Mouse (Mus musculus) limb, embryonic 14.5 days (tissue): ENCODE measurements at regions not wholly inside any gene's neighbourhood (a gene's known extent, or its start where the extent isn't known, plus 50 kb on each side); places are given as distances from the start of the nearest gene placed in this dataset.
A peak's percentile ranks its signal among the peaks of the same experiment; 100 is the strongest.

Experiments used
- ATAC-seq: fragments of 200-750 bp; cut with Nextera tagmentation; 2 replicates; pipeline ENCODE4 v1.8.0; 2017; ENCODE audit warnings: low read depth, moderate number of reproducible peaks, moderate TSS enrichment; ENCODE audit not compliant: low FRiP score
- DNase-seq: peaks from one replicate; pipeline ENCODE4 v3.0.0-alpha.2; 2015; ENCODE audit warnings: low spot score
- H3K27ac ChIP-seq: fragments of 300-500 bp; sonication (generic); replicated peaks from 2 replicates; pipeline ENCODE4 v1.5.1; 2014; ENCODE audit warnings: low read depth, mild to moderate bottlenecking, low read length, moderate library complexity, mixed read lengths
- H3K27me3 ChIP-seq: fragments of 300-500 bp; sonication (generic); 2 replicates; pipeline ENCODE4 v1.6.1; 2014; ENCODE audit warnings: low read length, mixed read lengths; ENCODE audit not compliant: control insufficient read depth, insufficient read depth
- H3K36me3 ChIP-seq: fragments of 300-500 bp; sonication (generic); 2 replicates; pipeline ENCODE4 v1.6.1; 2014; ENCODE audit warnings: mild to moderate bottlenecking, low read length, moderate library complexity, mixed read lengths; ENCODE audit not compliant: control insufficient read depth, insufficient read depth
- H3K4me1 ChIP-seq: fragments of 300-500 bp; sonication (generic); 2 replicates; pipeline ENCODE4 v1.6.1; 2014; ENCODE audit warnings: antibody characterized with exemption, low read length, mixed read lengths; ENCODE audit not compliant: control insufficient read depth, insufficient read depth
- H3K4me2 ChIP-seq: fragments of 300-500 bp; sonication (generic); replicated peaks from 2 replicates; pipeline ENCODE4 v1.6.1; 2014; ENCODE audit warnings: low read depth, mild to moderate bottlenecking, low read length, moderate library complexity; ENCODE audit not compliant: severe bottlenecking
- H3K4me3 ChIP-seq: fragments of 300-500 bp; sonication (generic); replicated peaks from 2 replicates; pipeline ENCODE4 v1.5.1; 2014; ENCODE audit warnings: low read length
- H3K9ac ChIP-seq: fragments of 300-500 bp; sonication (generic); 2 replicates; pipeline ENCODE4 v1.6.1; 2014; ENCODE audit warnings: mild to moderate bottlenecking, low read depth, low read length, moderate library complexity; ENCODE audit not compliant: severe bottlenecking
- H3K9me3 ChIP-seq: fragments of 300-500 bp; sonication (generic); 2 replicates; pipeline ENCODE4 v1.6.1; 2016; ENCODE audit warnings: low read length; ENCODE audit not compliant: control insufficient read depth
- POLR2A ChIP-seq: fragments of 200-500 bp; IDR thresholded peaks from 2 replicates; pipeline ENCODE4 v1.8.0; 2012; ENCODE audit warnings: inconsistent platforms, mild to moderate bottlenecking, moderate library complexity, borderline replicate concordance; ENCODE audit not compliant: insufficient read depth, insufficient read length; ENCODE audit errors: extremely low read depth
- WGBS: fragments of 180-500 bp; shearing (Covaris S2); extraction: QIAGEN DNeasy Blood & Tissue Kit; methylation state at CpG from one replicate; pipeline ENCODE4 v1.1.7; 2014; 5-methylcytosine and 5-hydroxymethylcytosine counted together

- no peak for TF ChIP-seq POLR2A
- H3K9ac ChIP-seq: no peak overlapping the region
- H3K4me3 ChIP-seq: no peak overlapping the region
- peak; percentile 56 for DNase-seq
- H3K9me3 ChIP-seq: 0 out of 2 replicates have a peak, but pooled peaks cover 2% of the 10 kb centered on the region
- 8% methylated on average over 16 of the region's 16 CpGs for WGBS
- H3K4me1 ChIP-seq: peaks cover 29% of the 10 kb centered on the region
- H3K36me3 ChIP-seq: no peaks in the 10 kb centered on the region
- H3K27me3 ChIP-seq: no peaks in the 10 kb centered on the region
- peak overlapping the region; percentile 28 for H3K4me2 ChIP-seq
- peak; percentile 62; the same call in 1 of the 2 replicates for ATAC-seq
- no peak overlapping the region for H3K27ac ChIP-seq
Observed at GRCm38 (mm10) chr13:44228540-44229135, 444.1 kb downstream of the Cd83 start.

- Histone ChIP-seq H3K4me3 (no peak overlapping the region), H3K36me3 (no peaks in the 10 kb centered on the region), H3K27me3 (no peaks in the 10 kb centered on the region), H3K4me2 (peak overlapping the region; percentile 28), H3K9ac (no peak overlapping the region), H3K9me3 (0 out of 2 replicates have a peak, but pooled peaks cover 2% of the 10 kb centered on the region), H3K4me1 (peaks cover 29% of the 10 kb centered on the region), H3K27ac (no peak overlapping the region)
- ATAC-seq (no peak), DNase-seq (no peak)
- 7% methylated on average over 7 of the region's 7 CpGs for WGBS
- TF ChIP-seq POLR2A: no peak
Observed at GRCm38 (mm10) chr13:44229136-44229611, 444.6 kb downstream of the Cd83 start.

- H3K4me1 ChIP-seq: peaks cover 29% of the 10 kb centered on the region
- ATAC-seq: no peak
- H3K4me3 ChIP-seq: no peak overlapping the region
- no peaks in the 10 kb centered on the region for H3K36me3 ChIP-seq
- H3K9me3 ChIP-seq: no peaks in the 10 kb centered on the region
- no peak overlapping the region for H3K4me2 ChIP-seq
- H3K27ac ChIP-seq: no peak overlapping the region
- H3K27me3 ChIP-seq: no peaks in the 10 kb centered on the region
- TF ChIP-seq POLR2A: no peak
- no peak for DNase-seq
- WGBS: 44% methylated on average over 4 of the region's 4 CpGs
- H3K9ac ChIP-seq: no peak overlapping the region
Observed at GRCm38 (mm10) chr13:44231403-44231802, 446.8 kb downstream of the Cd83 start.

- WGBS: 24% methylated on average over 18 of the region's 18 CpGs
- no peak overlapping the region for H3K27ac ChIP-seq
- H3K4me2 ChIP-seq: no peak overlapping the region
- no peak for TF ChIP-seq POLR2A
- no peaks in the 10 kb centered on the region for H3K9me3 ChIP-seq
- H3K27me3 ChIP-seq: no peaks in the 10 kb centered on the region
- no peak overlapping the region for H3K9ac ChIP-seq
- H3K36me3 ChIP-seq: no peaks in the 10 kb centered on the region
- DNase-seq (no peak), ATAC-seq (peak; percentile 56; the same call in 1 of the 2 replicates)
- H3K4me3 ChIP-seq: no peak overlapping the region
- H3K4me1 ChIP-seq: peaks cover 29% of the 10 kb centered on the region
Observed at GRCm38 (mm10) chr13:44231868-44232715, 447.5 kb downstream of the Cd83 start.

GRCm38 (mm10) chr13:44232716-44233051, 448.1 kb downstream of the Cd83 start:
- Histone ChIP-seq H3K4me1 (peaks cover 29% of the 10 kb centered on the region), H3K9me3 (no peaks in the 10 kb centered on the region), H3K4me3 (no peak overlapping the region), H3K9ac (no peak overlapping the region), H3K27ac (no peak overlapping the region), H3K36me3 (no peaks in the 10 kb centered on the region), H3K4me2 (no peak overlapping the region), H3K27me3 (no peaks in the 10 kb centered on the region)
- WGBS: 39% methylated on average over 6 of the region's 6 CpGs
- DNase-seq (no peak), ATAC-seq (no peak)
- no peak for TF ChIP-seq POLR2A
